Mouse (Mus musculus) testis, adult 2 months (tissue): ENCODE measurements at regions not wholly inside any gene's neighbourhood (a gene's known extent, or its start where the extent isn't known, plus 50 kb on each side); places are given as distances from the start of the nearest gene placed in this dataset.

ENCODE experiments used
- CTCF ChIP-seq: fragments of 200-500 bp; IDR thresholded peaks from 2 replicates; pipeline ENCODE4 v1.5.1; 2012; ENCODE audit warnings: low read depth, mild to moderate bottlenecking, inconsistent platforms, low read length, moderate library complexity; ENCODE audit not compliant: control insufficient read depth, insufficient read depth, insufficient replicate concordance
- POLR2A ChIP-seq: fragments of 200-500 bp; IDR thresholded peaks from 2 replicates; pipeline ENCODE4 v1.6.1; 2012; ENCODE audit warnings: low read depth, mild to moderate bottlenecking, inconsistent platforms, low read length, moderate library complexity; ENCODE audit not compliant: control insufficient read depth

DNA sequence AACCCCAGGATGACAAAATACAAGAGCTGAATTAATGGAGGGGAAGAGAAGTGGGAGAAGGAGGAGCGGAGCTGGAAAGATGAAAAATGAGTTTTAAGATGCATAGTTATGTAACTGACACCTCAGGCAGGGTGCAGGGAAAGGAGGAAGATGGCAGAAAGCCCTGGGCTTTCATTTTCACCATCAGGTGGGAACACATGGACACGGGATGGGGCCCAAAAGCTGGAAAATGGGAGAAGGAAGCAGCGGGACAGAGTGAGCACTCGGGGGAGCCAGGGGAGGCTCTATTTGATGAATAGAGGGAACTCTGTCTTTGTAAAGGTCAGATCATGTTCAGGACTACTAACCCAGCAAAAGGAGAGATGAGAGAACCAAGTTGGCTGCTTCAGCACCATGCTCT is 516.6 kb upstream of the Tnp1 start:
- TF ChIP-seq POLR2A, result no peak
- TF ChIP-seq CTCF, result no peak
